Comparison of ENCODE assay signal across 8 mouse cellular contexts in genomic region chr10:128175996-128176755, GRCm38 (mm10). TPM values are rescaled to one million over a fixed set of nuclear protein-coding genes. Genes with fewer than 3 reads are reported as not detected.
DNase-seq lines count a peak whose midpoint lies in the region; ATAC-seq and TF ChIP-seq lines count a peak whose summit lies in the region.

No protein-coding gene starts in this region.

- H3K4me2 ChIP-seq in hindbrain, embryonic 13.5 days = peak overlapping the region; percentile 75

- peak overlapping the region; percentile 66 for H3K27ac ChIP-seq in hindbrain, embryonic 13.5 days

- peak; percentile 38 for DNase-seq in Patski (ENCODE audit: low read depth, low spot score)
- peak; percentile 67 for DNase-seq in cerebellum, adult 9-11 months
- DNase-seq in frontal cortex, adult 2 months (ENCODE audit: extremely low spot score in 1 of 2, low spot score in 1 of 2) = peak; percentile 38 to 71
- DNase-seq in layer of hippocampus, postnatal 14 days (ENCODE audit: low spot score in 2 of 2) = peak; percentile 9 to 64
- peak; percentile 66 for DNase-seq in lung, postnatal 14 days
- DNase-seq in retina, embryonic 14.5 days (ENCODE audit: low spot score) = peak; percentile 82
- peak; percentile 55 to 62 for DNase-seq in thymus, postnatal 36 days

- POLR2A ChIA-PET in Patski (lab: Charles Lee) = interaction anchor here (0.5 to 1.5 kb wide), 7 partner anchors 9 to 93 kb away, joined by 3 to 5 read pairs (median 4); partner anchors contain the start of gene Atp5b

- no peaks in the 10 kb centered on the region for H3K9me3 ChIP-seq in hindbrain, embryonic 13.5 days

- WGBS in hindbrain, embryonic 13.5 days = under 1% methylated on average over 17 of the region's 17 CpGs

- CTCF ChIA-PET in Patski (lab: Charles Lee) = interaction anchor here (0.7 to 3.0 kb wide), 9 partner anchors 10 to 85 kb away, joined by 3 to 14 read pairs (median 4); partner anchors contain the start of gene Baz2a

- no peak for TF ChIP-seq CTCF in Patski (IDR thresholded peaks at IDR 0.05)

- H3K4me3 ChIP-seq in hindbrain, embryonic 13.5 days = peak overlapping the region; percentile 52

- H3K27me3 ChIP-seq in Patski = no peaks in the 10 kb centered on the region
- H3K27me3 ChIP-seq in hindbrain, embryonic 13.5 days = no peaks in the 10 kb centered on the region

- H3K36me3 ChIP-seq in hindbrain, embryonic 13.5 days = no peaks in the 10 kb centered on the region

- no peak for ATAC-seq in Patski
- ATAC-seq in hindbrain, embryonic 13.5 days (ENCODE audit: low FRiP score) = peak; percentile 89

- H3K4me1 ChIP-seq in hindbrain, embryonic 13.5 days (replicated peaks) = peaks cover 21% of the 10 kb centered on the region

- H3K9ac ChIP-seq in hindbrain, embryonic 13.5 days = peak overlapping the region; percentile 74

- in situ Hi-C loops in Patski (cut with MboI; ENCODE audit: low pct_unique_long_range_greater_than_20kb) = loop anchor here (25.0 kb wide), 1 partner anchor 489 kb away; no protein-coding TSS in a partner anchor

RNA-seq across cellular contexts. Expression of gene Rbms2, which starts 3.9 kb away (rescaled TPM):
- polyA plus RNA-seq in Patski (2021) = 74.2 TPM
- 19.1 and 20.1 TPM in 2 replicates for polyA plus RNA-seq in frontal cortex, adult 2 months (2012; rRNA removed)
- polyA plus RNA-seq in hindbrain, embryonic 13.5 days (2015; fragmentation: Nextera tagmentation; extraction: Ambion mirVana) = 11.1 and 13.1 TPM in 2 replicates
- total RNA-seq in layer of hippocampus, postnatal 14 days (2021) = 10 to 100 TPM; 13.4 to 14.6 TPM

RNA-seq across cellular contexts. Expression of gene Gls2, which starts 18.1 kb away (rescaled TPM):
- 1.6 TPM for polyA plus RNA-seq in Patski (2021)
- polyA plus RNA-seq in frontal cortex, adult 2 months (2012; rRNA removed) = 37.6 and 39.4 TPM in 2 replicates
- 0.75 and 1.3 TPM in 2 replicates for polyA plus RNA-seq in hindbrain, embryonic 13.5 days (2015; fragmentation: Nextera tagmentation; extraction: Ambion mirVana)
- total RNA-seq in layer of hippocampus, postnatal 14 days (2021) = 10 to 100 TPM; 14.2 to 18.4 TPM

RNA-seq across cellular contexts. Expression of gene Spryd4, which starts 35.4 kb away (rescaled TPM):
- 13.8 TPM for polyA plus RNA-seq in Patski (2021)
- polyA plus RNA-seq in frontal cortex, adult 2 months (2012; rRNA removed) = 9.8 and 10.4 TPM in 2 replicates
- polyA plus RNA-seq in hindbrain, embryonic 13.5 days (2015; fragmentation: Nextera tagmentation; extraction: Ambion mirVana) = 19.6 and 21.7 TPM in 2 replicates
- 10 to 100 TPM; 11.1 to 11.5 TPM for total RNA-seq in layer of hippocampus, postnatal 14 days (2021)

RNA-seq across cellular contexts. Expression of gene Mip, which starts 49.5 kb away (rescaled TPM):
- polyA plus RNA-seq in Patski (2021) = 0.04 TPM
- not detected in 2 replicates for polyA plus RNA-seq in frontal cortex, adult 2 months (2012; rRNA removed)
- polyA plus RNA-seq in hindbrain, embryonic 13.5 days (2015; fragmentation: Nextera tagmentation; extraction: Ambion mirVana) = 0.14 and 0.21 TPM in 2 replicates
- not detected for total RNA-seq in layer of hippocampus, postnatal 14 days (2021)

RNA-seq across cellular contexts. Expression of gene Timeless, which starts 55.7 kb away (rescaled TPM):
- polyA plus RNA-seq in Patski (2021) = 17.5 TPM
- 5.1 and 5.3 TPM in 2 replicates for polyA plus RNA-seq in frontal cortex, adult 2 months (2012; rRNA removed)
- polyA plus RNA-seq in hindbrain, embryonic 13.5 days (2015; fragmentation: Nextera tagmentation; extraction: Ambion mirVana) = 24.6 and 29.5 TPM in 2 replicates
- 1 to 10 TPM; 4.1 to 7.6 TPM for total RNA-seq in layer of hippocampus, postnatal 14 days (2021)

Comparison
In these comparisons a context has a peak if more than half of its experiments do, and no peak if none do; other contexts are left out.
1. RNA of gene Gls2, which starts 18.1 kb away (polyA plus RNA-seq): 37.6 to 39.4 TPM in frontal cortex, adult 2 months; 1.6 TPM in Patski (single experiment) and 0.75 to 1.3 TPM in hindbrain, embryonic 13.5 days; every median in the first group is over 10 times any median in the second.
2. Peak in every context shown above with its lines, with median percentiles within 50 percentile points of each other: DNase-seq.